Mouse (Mus musculus) heart, postnatal 0 days (tissue): ENCODE measurements around the gene Slc26a9. TPM values are rescaled to one million over a fixed set of nuclear protein-coding genes. Genes with fewer than 3 reads are reported as not detected.

ENCODE experiments used
- ATAC-seq: fragments of 200-750 bp; cut with Nextera tagmentation; 2 replicates; pipeline ENCODE4 v1.8.0; 2017; ENCODE audit warnings: low read depth, moderate number of reproducible peaks, moderate library complexity; ENCODE audit not compliant: insufficient read depth
- DNase-seq: peaks from one replicate; pipeline ENCODE4 v3.0.0-alpha.2; 2016; ENCODE audit warnings: low spot score
- H3K27ac ChIP-seq: fragments of 300-500 bp; sonication (generic); 2 replicates; pipeline ENCODE4 v1.5.1; 2014; ENCODE audit warnings: low read depth, mild to moderate bottlenecking
- H3K27me3 ChIP-seq: fragments of 300-500 bp; sonication (generic); 2 replicates; pipeline ENCODE4 v1.6.1; 2014; ENCODE audit warnings: low read length, mixed read lengths; ENCODE audit not compliant: control insufficient read depth, insufficient read depth
- H3K36me3 ChIP-seq: fragments of 300-500 bp; sonication (generic); replicated peaks from 2 replicates; pipeline ENCODE4 v1.6.1; 2014; ENCODE audit warnings: low read length, mixed read lengths; ENCODE audit not compliant: control insufficient read depth, insufficient read depth
- H3K4me1 ChIP-seq: fragments of 300-500 bp; sonication (generic); 2 replicates; pipeline ENCODE4 v1.6.1; 2014; ENCODE audit warnings: antibody characterized with exemption; ENCODE audit not compliant: control insufficient read depth, insufficient read depth
- H3K4me2 ChIP-seq: fragments of 300-500 bp; sonication (generic); 2 replicates; pipeline ENCODE4 v1.6.1; 2014; ENCODE audit warnings: low read depth, mild to moderate bottlenecking, low read length, moderate library complexity
- H3K4me3 ChIP-seq: fragments of 300-500 bp; sonication (generic); 2 replicates; pipeline ENCODE4 v1.5.1; 2014; ENCODE audit warnings: low read depth, low read length
- H3K9ac ChIP-seq: fragments of 300-500 bp; sonication (generic); replicated peaks from 2 replicates; pipeline ENCODE4 v1.6.1; 2014; ENCODE audit warnings: low read depth, low read length, mixed read lengths
- H3K9me3 ChIP-seq: fragments of 300-500 bp; sonication (generic); replicated peaks from 2 replicates; pipeline ENCODE4 v1.6.1; 2016; ENCODE audit warnings: low read length; ENCODE audit not compliant: control insufficient read depth
- CTCF ChIP-seq: IDR thresholded peaks from 2 replicates; pipeline ENCODE4 v1.5.1; 2016; ENCODE audit warnings: antibody characterized with exemption, control low read depth, low read depth
- EP300 ChIP-seq: IDR thresholded peaks from 2 replicates; pipeline ENCODE4 v1.6.1; 2016; ENCODE audit warnings: antibody characterized with exemption, low read depth
- WGBS: fragments of 180-500 bp; shearing (Covaris S2); extraction: QIAGEN DNeasy Blood & Tissue Kit; methylation state at CpG from one replicate; pipeline ENCODE4 v1.1.7; 2014; 5-methylcytosine and 5-hydroxymethylcytosine counted together
- polyA plus RNA-seq: library from polyadenylated mRNA; unstranded; fragments of >200 nt; fragmentation: Nextera tagmentation; extraction: Ambion mirVana; gene quantifications from 2 replicates; pipeline ENCODE4 v1.2.1, GENCODE M21; 2015
- total RNA-seq: library from RNA; depleted of rRNA; stranded (reverse); fragments of >200 nt; gene quantifications from 2 replicates; pipeline ENCODE4 v1.2.3, GENCODE M21; 2014; ENCODE audit warnings: low replicate concordance

Gene Slc26a9
- total and polyA plus RNA-seq, 2 experiments from 2014 or later = 0.05 TPM; not detected in 1

GRCm38 (mm10) chr1:131794591-131794990 is 50.8 kb downstream of the Slc26a9 start:
- DNase-seq = no peak
- Histone ChIP-seq H3K27ac (no peak overlapping the region), H3K27me3 (no peaks in the 10 kb centered on the region), H3K4me2 (no peak overlapping the region), H3K36me3 (no peaks in the 10 kb centered on the region), H3K4me3 (no peak overlapping the region), H3K4me1 (peaks cover 4% of the 10 kb centered on the region; the same call in 1 of the 2 replicates), H3K9ac (no peak overlapping the region), H3K9me3 (no peaks in the 10 kb centered on the region)
- TF ChIP-seq CTCF = no peak
- TF ChIP-seq EP300 = no peak
- ATAC-seq = no peak
- WGBS = 44% methylated on average over 3 of the region's 3 CpGs

GRCm38 (mm10) chr1:131795171-131795570 is 51.3 kb downstream of the Slc26a9 start:
- DNase-seq (no peak), ATAC-seq (no peak)

DNA sequence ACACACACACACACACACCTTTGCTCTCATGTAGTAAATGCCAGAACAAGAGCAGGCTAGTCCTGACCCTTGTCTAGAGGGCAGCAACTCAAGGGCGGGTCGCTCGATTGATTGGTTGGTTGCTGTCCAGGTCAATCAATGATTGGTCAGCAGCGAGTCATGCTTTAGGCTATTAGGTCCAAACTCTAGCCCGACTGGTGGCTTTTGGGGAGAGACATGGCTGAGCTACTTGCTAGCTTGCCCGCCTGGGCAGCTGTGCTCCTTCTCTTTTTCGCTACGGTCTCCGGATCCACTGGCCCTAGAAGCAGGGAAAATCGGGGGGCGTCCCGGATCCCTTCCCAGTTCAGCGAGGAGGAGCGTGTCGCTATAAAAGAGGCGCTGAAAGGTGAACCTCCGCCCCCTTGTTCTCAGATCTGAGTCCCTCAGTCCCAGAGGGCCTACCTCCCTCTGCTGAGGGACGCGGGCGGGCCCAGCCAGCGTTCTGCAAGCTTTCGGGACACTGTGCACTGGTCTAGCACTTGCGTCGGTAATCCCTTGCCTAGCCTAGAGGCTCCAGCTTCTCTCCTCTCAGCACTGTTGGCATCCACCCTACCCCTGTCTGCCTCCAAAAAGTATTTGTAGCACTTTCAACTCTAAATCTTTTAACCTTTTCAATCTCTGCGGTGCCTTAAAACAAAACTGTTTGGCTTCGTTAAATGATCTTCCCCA is 53.5 kb downstream of the Slc26a9 start, which contains the start of gene Pm20d1:
Gene Pm20d1, plus strand, starts transcription at position 180 of the 708 bp plus-strand sequence.
- H3K4me1 ChIP-seq = peaks cover 4% of the 10 kb centered on the region; the same call in 1 of the 2 replicates
- peak within 1 kb of the TSS; percentile 56 for H3K9ac ChIP-seq
- peak; percentile 46 for DNase-seq
- H3K27me3 ChIP-seq = no peaks in the 10 kb centered on the region
- 8% methylated on average over 26 of the region's 26 CpGs for WGBS
- TF ChIP-seq EP300 (no peak), CTCF (no peak)
- H3K9me3 ChIP-seq = no peaks in the 10 kb centered on the region
- ATAC-seq = peak; percentile 91
- peak within 1 kb of the TSS; percentile 37 for H3K4me3 ChIP-seq
- H3K36me3 ChIP-seq = no peaks in the 10 kb centered on the region
- H3K27ac ChIP-seq = peak within 1 kb of the TSS; percentile 73
- peak within 1 kb of the TSS; percentile 59 for H3K4me2 ChIP-seq

More at GRCm38 (mm10) chr1:131795171-131795570, 51.3 kb downstream of the Slc26a9 start:
- Histone ChIP-seq H3K4me2 (no peak overlapping the region), H3K9me3 (no peaks in the 10 kb centered on the region), H3K27me3 (no peaks in the 10 kb centered on the region), H3K36me3 (no peaks in the 10 kb centered on the region), H3K4me1 (peaks cover 4% of the 10 kb centered on the region; the same call in 1 of the 2 replicates), H3K9ac (no peak overlapping the region), H3K27ac (no peak overlapping the region), H3K4me3 (no peak overlapping the region)
- WGBS = 89% methylated on average over 3 of the region's 3 CpGs
- TF ChIP-seq CTCF (no peak), EP300 (no peak)

GRCm38 (mm10) chr1:131800001-131800400 is 56.2 kb downstream of the Slc26a9 start:
- WGBS = 55% methylated on average over 1 of the region's 1 CpGs
- ATAC-seq = no peak

DNA sequence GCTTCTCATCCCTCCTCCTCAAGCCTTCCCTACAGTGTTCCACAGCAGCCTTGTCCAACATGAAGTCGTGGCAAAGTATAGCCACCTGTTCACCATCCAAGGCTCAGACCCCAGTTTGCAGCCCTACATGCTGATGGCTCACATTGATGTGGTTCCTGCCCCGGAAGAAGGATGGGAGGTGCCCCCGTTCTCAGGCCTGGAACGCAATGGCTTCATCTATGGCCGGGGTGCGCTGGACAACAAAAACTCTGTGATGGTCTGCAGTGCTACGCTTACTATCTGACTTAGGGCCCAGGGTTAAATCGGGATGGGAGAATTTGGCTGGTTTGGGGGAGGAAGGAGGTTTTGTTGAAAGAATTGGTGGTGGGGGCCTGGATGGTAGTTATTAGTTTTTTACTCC is 57.2 kb downstream of the Slc26a9 start:
- Histone ChIP-seq H3K36me3 (no peaks in the 10 kb centered on the region), H3K27ac (no peak overlapping the region), H3K9me3 (no peaks in the 10 kb centered on the region), H3K4me3 (no peak overlapping the region), H3K27me3 (no peaks in the 10 kb centered on the region), H3K9ac (no peak overlapping the region), H3K4me1 (peaks cover 4% of the 10 kb centered on the region; the same call in 1 of the 2 replicates), H3K4me2 (no peak overlapping the region)
- 89% methylated on average over 8 of the region's 8 CpGs for WGBS
- no peak for TF ChIP-seq EP300
- TF ChIP-seq CTCF = no peak
- DNase-seq (no peak), ATAC-seq (no peak)

More at GRCm38 (mm10) chr1:131800001-131800400, 56.2 kb downstream of the Slc26a9 start:
- peaks cover 4% of the 10 kb centered on the region; the same call in 1 of the 2 replicates for H3K4me1 ChIP-seq
- no peak for TF ChIP-seq CTCF
- TF ChIP-seq EP300 = no peak
- no peak overlapping the region for H3K9ac ChIP-seq
- no peak overlapping the region for H3K4me3 ChIP-seq
- H3K36me3 ChIP-seq = no peaks in the 10 kb centered on the region
- no peak overlapping the region for H3K4me2 ChIP-seq
- no peak for DNase-seq
- no peaks in the 10 kb centered on the region for H3K27me3 ChIP-seq
- H3K27ac ChIP-seq = no peak overlapping the region
- H3K9me3 ChIP-seq = no peaks in the 10 kb centered on the region

- 69% methylated on average over 5 of the region's 5 CpGs for WGBS
- DNase-seq (no peak), ATAC-seq (no peak)
- no peaks in the 10 kb centered on the region for H3K27me3 ChIP-seq
- H3K4me2 ChIP-seq = no peak overlapping the region
- TF ChIP-seq CTCF (no peak), EP300 (no peak)
- H3K9ac ChIP-seq = no peak overlapping the region
- H3K4me3 ChIP-seq = no peak overlapping the region
- no peak overlapping the region for H3K27ac ChIP-seq
- H3K36me3 ChIP-seq = no peaks in the 10 kb centered on the region
- peaks cover 4% of the 10 kb centered on the region; the same call in 1 of the 2 replicates for H3K4me1 ChIP-seq
- no peaks in the 10 kb centered on the region for H3K9me3 ChIP-seq
These were observed 58.8 kb downstream of the Slc26a9 start for GRCm38 (mm10) chr1:131802652-131803051.
